Mouse (Mus musculus) MN1 (cell line): ENCODE measurements around the gene Plekhs1.

Source experiments
- DNase-seq: peaks from one replicate; pipeline ENCODE4 v3.0.0-alpha.2; 2016; ENCODE audit warnings: low spot score

Plekhs1 gene

DNA sequence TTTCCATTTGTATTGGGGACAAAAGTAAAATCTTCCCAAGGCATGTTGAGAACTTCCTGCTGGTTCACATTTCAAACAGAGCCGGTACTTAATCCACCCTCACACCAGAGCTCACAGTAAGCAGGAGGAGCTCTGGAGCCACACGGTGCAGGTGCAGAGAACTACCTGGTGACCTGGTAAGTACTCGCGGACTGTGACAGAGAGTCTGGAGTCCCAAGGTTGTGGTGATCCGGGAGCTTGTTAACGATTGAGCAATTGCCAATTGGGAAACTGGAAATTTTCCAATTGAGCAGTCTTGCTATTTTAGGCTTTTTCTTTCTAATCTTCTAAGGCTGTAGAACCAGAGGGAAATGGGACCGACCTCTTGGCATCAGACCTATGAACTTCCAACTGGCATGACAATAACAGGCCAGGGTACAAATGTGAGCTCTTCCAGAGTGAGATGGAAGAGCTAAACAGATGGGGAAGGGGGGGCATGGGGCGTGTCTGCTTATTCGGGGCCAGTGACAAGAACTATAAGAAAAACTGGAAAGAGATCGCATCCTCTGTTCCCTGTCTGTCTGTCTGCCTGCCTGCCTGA lies at the start of gene Plekhs1:
TSS of gene Plekhs1 (plus strand) at position 119 of the 580 bp plus-strand sequence.
- no peak for DNase-seq

DNA sequence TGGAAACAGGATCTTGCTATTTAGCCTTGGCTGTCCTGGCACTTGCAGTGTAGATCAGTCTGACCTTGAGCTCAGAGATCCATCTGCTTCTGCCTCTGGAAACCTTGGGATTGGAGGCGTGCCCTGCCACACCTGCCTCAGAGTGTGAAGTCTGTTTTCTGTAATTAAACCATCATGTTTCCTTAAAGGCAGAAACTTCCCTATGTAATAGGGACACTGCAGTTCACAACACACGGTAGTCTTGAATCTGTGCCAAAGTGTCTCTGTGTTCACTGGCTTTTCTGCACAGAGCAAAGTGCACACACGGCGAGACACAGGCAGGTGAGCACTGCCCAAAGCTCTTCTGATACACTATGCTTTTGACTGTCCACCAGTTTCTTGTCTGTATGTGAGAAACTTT lies 43.0 kb upstream of the Plekhs1 start:
- DNase-seq, result no peak

DNA sequence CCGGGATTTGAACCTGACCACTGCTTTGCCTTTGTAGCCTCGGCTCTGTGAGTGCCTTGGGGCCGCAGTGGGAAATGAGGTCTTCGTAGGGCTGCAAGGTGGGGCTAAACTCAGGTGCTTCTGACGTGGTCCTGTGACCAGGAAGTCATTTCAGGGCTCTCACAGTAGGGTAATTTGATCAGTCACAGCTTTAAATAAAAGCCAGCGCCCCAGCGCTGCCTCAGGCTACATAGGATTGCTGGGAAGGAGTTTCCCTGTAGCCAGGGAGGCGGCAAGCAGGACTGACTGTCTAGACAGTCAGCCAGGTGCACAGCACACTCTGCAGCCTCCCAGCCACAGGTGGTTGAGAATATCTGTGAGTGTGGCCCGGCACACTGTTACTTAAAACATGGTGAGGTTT lies 42.0 kb upstream of the Plekhs1 start:
- DNase-seq, result no peak

DNA sequence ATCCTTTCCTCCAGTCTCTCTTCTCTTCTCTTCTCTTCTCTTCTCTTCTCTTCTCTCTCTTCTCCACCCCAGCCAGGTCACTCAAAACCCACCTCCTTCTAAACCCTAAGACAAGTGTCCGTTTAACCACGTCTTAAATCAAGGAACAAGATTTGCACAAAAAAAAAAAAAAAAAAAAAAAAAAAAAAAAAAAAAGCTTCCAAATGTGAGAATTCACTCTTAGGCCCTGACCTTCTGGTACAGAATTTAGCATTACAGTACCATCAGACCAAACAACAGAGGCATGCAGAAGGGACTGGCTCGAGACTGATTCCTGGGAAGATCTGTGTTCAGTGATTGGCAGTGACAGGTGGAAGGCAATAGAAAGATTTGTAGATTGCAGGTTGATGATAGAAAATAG lies 41.1 kb upstream of the Plekhs1 start:
- DNase-seq, result no peak

DNA sequence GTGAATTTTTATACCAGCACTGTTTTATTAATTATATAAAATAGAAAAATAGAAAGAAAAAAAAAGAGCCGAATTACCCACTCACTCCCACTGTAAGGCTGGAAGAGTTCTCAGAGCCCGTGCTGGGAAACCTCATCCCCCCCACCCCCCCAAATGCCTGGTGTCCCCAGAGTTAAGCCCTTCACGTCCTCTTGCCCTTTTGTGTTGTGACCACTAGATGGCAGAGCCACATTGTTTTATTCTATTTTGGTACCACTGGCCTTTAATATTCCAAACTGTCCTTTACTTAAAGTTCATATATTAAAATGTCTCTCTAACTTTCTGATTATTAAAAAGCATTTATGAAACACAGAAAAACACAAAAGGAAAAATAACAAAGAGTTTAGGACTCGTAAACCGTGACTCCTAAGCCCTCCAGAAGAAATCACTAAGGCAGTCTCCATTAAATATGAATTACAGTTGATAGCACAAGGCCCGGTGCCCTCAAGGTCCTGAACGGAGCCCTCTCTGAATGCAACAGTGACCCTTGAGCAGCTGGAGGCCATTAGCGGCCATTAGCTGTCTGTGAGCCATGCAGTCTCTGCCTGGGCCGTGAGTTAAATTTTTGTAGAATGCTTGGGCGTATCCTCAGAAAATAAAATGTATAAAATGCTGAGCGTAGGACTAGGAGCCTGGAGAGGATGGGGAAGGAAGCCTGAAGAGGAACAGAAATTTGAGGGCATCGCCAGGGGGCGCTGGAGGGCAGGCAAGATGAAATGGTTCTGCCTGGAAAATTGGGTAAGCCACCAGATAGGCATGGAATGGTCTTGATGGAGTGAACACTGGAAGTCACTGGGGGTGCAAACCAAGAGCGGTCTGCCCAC lies 38.7 kb upstream of the Plekhs1 start:
- peak; percentile 79 for DNase-seq

DNA sequence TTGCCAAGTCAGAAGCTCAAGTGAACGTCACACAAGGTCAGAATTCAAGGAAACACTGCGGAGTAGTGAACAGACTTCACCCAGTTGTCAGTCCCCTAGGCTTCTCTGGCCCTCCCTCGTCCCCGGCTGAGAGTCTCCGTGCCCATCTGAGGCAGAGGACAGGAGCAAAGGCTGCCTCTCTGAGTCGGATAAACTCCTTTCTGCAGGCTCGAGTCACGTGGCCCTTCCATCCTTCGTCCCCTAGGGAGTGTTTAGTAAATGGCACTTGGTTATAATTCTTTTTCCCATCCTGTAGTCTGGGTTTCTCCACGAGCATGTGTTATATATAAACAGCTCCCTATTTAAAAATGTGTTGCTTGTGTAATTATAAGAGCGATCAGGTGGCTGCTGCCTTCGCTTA lies 38.1 kb upstream of the Plekhs1 start:
- DNase-seq, result no peak

DNA sequence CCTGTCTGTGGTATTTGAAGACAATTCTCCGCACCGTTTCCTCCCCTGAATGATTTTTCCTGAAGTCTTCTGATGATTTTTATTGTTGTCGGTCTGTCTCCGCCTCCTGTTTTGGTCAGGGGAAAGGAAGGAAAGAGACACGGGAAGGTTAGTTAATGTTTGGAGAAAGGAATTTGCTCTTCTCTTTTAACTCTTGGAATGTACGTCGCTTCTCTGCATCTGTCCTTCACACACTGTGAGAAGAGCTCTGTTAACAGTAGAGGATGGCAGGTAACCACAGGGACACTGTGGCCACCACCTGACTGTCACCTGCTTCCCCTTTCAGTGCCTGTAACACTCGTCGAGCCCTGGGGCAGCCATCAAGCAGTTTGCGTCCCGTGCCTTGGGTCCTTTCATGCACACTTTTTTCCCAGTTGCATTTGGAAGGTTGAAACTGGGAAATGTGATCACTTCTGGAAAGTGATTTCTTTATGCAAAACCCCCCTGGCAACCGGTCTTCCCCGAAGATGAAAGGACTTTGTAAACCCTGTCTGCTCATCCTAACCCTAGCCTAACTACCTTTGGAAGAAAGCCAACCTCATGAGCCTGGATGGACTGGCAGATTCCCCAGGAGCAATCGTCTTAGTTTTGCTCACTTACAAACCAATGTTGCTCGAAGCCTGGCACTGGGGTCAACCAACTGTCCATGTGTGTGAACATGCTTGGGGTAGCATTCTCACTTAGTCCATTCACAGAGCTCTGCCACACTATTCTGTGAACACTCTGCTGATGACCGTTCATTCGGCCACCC lies 36.6 kb upstream of the Plekhs1 start:
- DNase-seq, result no peak

DNA sequence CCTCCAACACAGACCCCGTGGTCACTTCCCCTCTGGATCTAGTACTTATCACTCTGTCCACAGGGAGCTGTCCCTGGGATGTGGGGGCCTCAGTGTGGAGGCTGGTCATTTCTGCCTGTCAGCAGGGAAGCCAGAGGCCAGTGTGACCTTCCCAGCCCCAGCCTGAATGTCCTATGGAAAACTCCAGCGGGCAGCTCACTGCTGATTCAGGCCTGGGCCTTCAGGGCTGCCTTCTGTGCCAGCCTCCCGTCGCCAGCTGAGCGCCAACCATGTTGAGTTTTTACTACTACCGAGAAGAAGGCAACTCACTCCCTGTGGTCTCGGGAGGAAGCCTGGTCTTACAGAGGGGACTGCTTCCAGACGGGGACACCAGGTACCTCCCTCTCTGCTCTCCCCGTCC lies 35.9 kb upstream of the Plekhs1 start:
- DNase-seq, result no peak

DNA sequence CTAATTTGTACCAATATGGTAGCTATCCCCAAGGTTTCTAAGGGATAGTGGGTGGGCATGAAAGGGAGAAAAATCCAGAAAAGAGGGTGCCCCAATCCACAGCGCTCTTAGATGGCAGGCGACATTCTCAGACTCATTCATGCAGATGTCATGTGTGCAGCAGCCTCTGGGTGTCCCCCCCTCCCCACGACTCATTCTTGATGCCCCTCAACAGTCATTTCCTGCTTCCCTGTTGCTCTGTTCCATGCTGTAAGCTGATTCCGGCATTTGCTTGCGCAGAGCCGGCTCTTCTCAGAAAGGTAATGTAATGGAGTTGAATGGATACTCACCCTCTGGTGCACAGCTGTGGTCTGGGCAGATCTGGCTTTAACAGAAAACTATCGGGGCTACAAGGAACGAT lies 31.1 kb upstream of the Plekhs1 start:
- no peak for DNase-seq

DNA sequence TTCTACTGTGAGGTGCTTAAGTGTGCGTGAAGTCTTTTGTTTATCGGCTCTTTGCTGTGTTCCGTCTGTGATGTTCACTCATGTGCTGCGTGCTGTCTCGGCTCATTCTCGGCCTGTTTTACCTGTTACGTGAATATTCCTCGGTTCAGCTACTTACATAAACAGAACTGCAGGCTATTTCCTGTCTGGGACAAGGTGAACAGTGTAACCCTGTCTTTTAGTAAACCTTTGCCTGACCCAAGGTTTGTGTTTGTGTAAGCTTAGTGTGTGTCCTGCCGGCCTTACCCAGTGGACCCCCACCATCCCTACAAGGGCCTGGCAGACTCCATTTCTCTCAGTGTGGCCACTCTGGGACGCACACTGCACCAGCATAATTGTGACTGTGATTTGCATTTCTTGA lies 28.7 kb upstream of the Plekhs1 start:
- no peak for DNase-seq

DNA sequence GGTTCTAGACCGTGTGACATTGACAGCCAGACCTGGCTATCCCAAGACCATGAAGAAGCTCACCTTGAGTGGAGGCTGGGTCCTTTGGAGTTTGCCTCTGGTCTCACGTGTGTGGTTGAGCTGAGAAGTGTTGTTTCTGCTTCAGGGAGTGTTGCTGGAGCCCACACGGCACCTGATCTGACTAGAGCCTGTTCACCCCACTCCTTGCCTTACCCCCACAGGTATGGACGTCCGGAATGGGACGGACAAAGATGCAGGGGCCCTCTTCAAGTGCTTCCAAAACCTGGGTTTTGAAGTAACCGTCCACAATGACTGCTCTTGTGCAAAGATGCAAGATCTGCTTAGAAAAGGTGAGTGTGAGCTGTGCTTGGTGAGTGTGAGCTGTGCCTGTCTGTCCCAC lies 27.9 kb upstream of the Plekhs1 start:
- no peak for DNase-seq

DNA sequence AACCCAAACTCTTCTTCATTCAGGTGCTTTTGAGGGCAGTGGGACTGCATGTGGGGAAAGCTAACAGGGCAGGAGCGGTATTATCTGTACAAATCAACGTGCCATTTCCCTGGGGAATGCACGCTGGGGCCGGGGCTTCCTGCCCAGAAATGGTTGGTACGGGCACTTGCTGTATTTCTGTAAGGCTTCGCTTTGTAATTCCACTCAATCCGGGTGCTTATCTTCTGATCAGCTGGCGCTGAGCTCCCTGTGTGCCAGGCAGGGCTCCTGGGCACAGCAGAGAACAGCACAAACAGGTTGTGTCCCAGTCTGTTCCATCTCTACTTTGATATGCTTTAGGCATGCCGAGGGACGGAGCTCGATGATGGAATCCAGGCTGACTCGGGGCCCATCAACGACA lies 25.1 kb upstream of the Plekhs1 start:
- peak; percentile 57 for DNase-seq

DNA sequence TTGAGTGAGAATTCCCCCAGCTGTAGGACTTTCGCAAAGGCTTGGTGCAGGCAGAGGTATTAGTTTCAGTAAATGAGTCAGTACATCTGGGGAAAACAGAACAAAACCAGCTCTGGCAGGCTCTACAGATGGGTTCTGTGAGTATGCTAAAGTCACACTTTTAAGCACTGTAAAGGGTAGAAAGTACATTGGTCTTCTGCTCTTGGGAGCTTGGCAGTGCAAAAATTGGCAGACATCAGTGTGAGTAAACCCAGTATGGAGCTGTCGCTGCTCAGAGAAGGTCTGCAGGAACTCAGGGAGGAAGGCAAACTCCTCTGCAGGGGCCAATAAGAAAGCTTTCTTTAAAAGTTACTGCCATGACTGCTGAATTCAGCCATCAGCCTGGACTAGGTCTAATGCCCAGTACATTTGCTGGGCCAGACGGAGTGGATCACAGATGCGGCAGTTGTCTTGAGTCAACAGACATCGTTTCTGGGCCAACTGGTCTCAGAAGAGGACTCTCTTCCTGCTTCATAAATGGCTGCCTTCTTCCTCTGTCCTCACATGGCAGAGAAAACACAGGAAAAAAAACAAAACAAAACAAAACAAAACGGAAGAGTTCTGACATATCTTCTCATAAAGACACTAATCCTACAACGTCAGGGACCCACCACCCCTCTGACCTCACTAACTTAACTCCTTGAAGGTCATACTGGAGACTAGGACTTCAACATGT lies 22.9 kb upstream of the Plekhs1 start:
- DNase-seq, result no peak

DNA sequence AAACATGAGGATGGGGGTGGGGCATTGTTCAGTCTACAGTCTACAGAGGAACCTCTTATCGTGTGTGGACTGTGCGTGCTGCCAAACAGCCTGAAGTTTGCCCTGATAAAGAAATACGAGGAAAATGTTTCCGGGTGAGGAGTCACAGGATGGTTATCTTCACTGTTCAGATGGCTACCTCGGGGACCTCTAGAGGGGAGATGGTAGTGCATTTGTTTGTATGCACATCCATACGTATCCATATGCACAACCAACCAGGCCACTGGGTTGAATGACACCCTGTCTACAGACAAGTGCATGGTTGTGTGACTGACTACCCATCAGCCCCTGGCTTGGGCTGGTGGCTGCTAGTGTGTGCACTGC lies 22.4 kb upstream of the Plekhs1 start:
- DNase-seq, result no peak

DNA sequence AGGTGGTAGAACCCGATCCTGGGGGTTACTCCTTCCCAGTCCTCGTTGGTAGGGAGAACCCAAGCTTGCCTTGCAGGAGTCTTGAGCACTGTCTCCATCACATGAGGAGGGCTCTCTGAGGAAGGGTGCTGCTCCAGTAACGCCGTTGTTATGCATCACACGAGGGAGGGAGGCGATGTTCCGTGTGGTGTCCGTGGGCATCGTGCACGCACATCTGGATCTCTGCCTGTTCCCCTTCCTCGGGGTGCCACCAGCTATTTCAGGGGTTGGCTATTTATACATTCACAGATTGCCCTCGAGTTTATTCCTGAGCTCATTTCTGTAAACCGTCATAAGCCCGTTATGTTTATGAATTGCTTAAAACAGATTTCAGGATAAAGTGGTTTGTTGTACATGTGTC lies 18.0 kb upstream of the Plekhs1 start:
- DNase-seq, result no peak

DNA sequence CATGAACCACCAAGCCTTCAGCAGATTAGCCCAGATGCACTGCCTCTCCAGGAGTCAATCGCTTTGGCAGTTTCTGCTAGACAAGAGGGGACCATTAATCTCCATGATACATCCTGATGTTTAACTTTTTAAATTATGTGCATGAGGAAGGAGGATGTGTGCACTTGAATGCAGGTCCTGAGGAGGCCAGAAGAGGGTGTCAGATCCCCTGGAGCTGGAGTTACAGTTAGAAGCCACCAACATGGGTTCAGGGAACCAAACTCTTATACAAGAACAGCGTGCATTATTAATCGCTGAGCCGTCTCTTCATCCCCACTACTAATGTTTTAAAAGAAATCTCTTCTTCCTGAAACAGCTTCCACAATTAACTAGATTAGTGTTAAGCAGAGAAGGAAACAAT lies 12.7 kb upstream of the Plekhs1 start:
- no peak for DNase-seq

DNA sequence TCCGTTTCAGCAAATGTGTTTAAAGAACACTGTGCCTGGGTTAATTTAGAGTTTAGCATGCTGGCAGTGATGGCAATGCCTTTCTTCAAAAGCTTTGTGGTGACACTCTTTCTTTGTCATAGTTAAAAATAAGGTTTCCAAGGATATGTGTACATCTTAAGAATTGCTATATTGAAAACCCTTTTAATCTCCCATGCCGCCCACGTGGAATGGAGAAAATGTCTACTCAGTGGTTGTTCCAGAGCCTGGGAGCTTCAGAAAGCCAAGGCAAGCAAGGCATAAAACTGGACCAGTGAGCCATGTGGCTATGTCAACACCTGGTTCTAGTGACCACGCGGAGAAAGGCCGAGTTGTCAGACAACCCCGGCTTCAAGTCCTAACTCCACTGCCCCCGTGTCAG lies 11.9 kb upstream of the Plekhs1 start:
- DNase-seq, result no peak

DNA sequence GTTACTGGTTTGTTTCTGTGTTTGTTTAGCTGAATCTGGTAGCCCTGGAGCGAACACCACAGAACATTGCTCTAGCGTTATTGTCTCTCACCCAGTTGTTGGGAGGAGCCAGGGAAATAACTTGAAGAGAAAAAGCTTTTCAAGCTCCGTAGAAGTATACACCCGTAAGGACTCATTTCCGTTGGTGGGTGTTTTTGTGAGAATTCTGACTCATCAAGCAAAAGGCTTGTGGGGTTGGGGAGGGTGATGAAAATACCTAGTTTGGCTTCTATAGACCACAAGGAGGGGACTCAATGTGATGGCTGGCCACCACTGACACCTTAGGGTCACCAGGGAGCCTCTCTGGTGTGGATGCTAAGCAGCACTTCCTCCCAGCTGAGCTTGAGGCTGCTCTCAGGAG lies 10.5 kb upstream of the Plekhs1 start:
- no peak for DNase-seq

DNA sequence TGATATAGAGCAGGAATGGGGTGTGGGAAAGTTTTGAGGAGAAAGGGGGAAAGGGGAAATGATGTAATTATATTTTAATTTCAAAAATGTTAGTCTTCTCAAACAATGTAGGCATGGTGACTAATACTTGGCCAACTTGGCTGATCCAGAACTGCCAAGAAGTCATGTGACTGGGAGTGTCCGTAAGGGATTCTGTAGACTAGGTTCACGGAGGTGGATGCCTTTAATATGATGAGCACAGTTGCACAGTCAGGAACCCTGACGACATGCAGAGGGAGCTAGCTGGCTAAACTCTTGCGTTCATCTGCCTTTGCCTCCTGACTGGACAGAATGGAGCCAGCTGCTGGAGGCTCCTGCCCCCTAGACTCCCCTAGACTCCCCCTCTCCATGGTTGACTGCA lies 9.6 kb upstream of the Plekhs1 start:
- DNase-seq, result no peak

DNA sequence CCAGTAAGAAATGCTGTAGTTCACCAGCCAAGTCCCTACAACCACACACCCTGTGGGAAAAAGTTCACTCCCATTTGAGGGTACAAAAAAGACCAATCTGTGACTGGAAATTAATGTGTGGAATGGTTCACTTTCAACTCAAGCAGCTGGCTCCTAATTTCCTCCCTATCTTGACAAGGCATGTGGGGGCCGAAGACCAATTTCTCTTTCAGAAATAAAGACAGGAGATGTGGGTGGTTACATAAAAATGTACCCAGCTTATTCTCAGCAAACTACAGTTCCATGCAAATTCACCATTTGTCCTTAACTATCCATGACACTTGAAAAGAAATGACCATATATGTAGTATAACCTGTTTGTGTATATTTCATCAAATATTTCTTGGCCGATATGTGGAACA lies 9.0 kb upstream of the Plekhs1 start:
- DNase-seq, result no peak

DNA sequence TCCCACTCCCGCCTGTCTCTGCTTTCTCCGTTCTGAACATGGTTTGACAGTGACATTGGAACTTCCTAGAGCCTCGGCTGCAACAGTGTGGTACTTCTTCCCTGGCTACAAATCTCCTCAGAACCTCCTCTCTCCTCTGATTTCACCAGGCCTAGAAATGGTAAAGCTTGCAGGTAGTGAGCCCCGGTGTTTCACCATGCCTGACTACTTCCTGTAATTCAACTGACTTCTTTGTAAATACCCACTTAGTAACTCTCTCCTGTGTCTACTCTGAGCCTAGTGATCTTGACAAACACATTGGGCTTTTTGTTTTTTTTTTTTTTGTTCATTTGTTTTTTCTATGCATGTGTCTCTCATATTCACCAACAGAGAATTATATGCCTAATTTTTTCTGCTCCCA lies 6.6 kb upstream of the Plekhs1 start:
- DNase-seq, result no peak

DNA sequence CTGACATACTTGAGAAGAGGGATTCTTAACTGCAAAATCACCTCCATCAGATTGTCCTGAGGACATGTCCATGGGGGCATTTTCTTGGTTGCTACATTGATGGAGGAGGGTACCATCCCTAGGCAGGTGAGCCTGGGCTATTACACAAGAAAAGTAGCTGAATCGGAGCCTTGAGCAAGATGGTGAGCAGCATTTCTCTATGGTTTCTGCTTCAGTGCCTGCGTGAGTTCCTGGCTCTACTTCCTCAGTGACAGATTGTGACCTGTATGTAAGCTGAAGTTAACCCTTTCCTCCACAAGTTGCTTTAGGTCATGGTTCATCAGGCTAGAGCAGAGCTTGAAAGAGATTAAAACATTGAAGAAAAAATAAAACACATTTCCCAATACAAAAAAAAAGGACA lies 6.1 kb upstream of the Plekhs1 start:
- no peak for DNase-seq

DNA sequence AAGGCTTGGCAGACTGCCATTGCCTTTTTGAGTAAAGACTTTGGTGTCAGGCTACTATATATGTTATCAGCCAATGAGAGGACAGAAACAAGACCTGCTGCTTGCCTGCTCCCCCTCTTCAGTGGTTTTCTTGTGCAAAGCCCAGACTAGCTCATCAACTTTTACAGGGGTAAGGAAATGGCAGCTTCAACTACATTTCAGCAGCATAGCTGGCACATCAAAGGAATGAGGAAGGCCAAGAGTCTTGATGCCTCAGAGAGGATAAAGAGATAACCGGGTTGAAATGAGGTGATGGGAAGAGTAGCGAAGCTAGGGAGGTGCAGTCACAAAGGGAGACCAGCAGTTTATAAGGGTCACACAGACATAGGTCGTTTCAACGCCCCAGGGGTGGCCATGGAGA lies 3.9 kb upstream of the Plekhs1 start:
- DNase-seq, result no peak
